Mouse (Mus musculus) brain, embryonic 14.5 days (tissue): ENCODE measurements around the gene Mrpl48. TPM values are rescaled to one million over a fixed set of nuclear protein-coding genes. Genes with fewer than 3 reads are reported as not detected.
A peak's percentile ranks its signal among the peaks of the same experiment; 100 is the strongest.

Experiments
- DNase-seq: peaks from one replicate; pipeline ENCODE4 v3.0.0-alpha.2; 2011; ENCODE audit warnings: low read depth
- CTCF ChIP-seq: fragments of 200-500 bp; IDR thresholded peaks from 2 replicates; pipeline ENCODE4 v1.5.1; 2012; ENCODE audit warnings: inconsistent platforms, mild to moderate bottlenecking, moderate library complexity, borderline replicate concordance; ENCODE audit not compliant: insufficient read depth, insufficient read length; ENCODE audit errors: extremely low read depth
- POLR2A ChIP-seq: fragments of 200-500 bp; IDR thresholded peaks from 2 replicates; pipeline ENCODE4 v1.6.1; 2012; ENCODE audit warnings: mild to moderate bottlenecking, inconsistent platforms, borderline replicate concordance; ENCODE audit not compliant: poor library complexity, insufficient read depth, insufficient read length, severe bottlenecking; ENCODE audit errors: extremely low read depth
- polyA plus RNA-seq: library from polyadenylated mRNA; depleted of rRNA; stranded (reverse); fragments of >200 nt; gene quantifications from 2 replicates; pipeline ENCODE4 v1.2.3, GENCODE M21; 2012

Mrpl48 gene
- polyA plus RNA-seq, 1 experiment, result 41.1 TPM

- TF ChIP-seq POLR2A (no peak), CTCF (peak; percentile 29; the same call in 1 of the 2 replicates)
- peak; percentile 67 for DNase-seq
Measured at GRCm38 (mm10) chr7:100550338-100551007, 57.6 kb downstream of the Mrpl48 start.

GRCm38 (mm10) chr7:100549796-100550195 is 58.3 kb downstream of the Mrpl48 start:
- no peak for TF ChIP-seq CTCF
- TF ChIP-seq POLR2A, result no peak
- no peak for DNase-seq

- no peak for TF ChIP-seq CTCF
- no peak for TF ChIP-seq POLR2A
- no peak for DNase-seq
Measured at GRCm38 (mm10) chr7:100547631-100548030, 60.5 kb downstream of the Mrpl48 start.

GRCm38 (mm10) chr7:100544437-100544836 is 63.7 kb downstream of the Mrpl48 start:
- no peak for DNase-seq
- no peak for TF ChIP-seq POLR2A
- no peak for TF ChIP-seq CTCF

GRCm38 (mm10) chr7:100539516-100539915 is 68.6 kb downstream of the Mrpl48 start:
- TF ChIP-seq CTCF (no peak), POLR2A (no peak)

GRCm38 (mm10) chr7:100537519-100537902 is 70.6 kb downstream of the Mrpl48 start:
- TF ChIP-seq POLR2A, result no peak
- no peak for TF ChIP-seq CTCF
- DNase-seq, result no peak

More at GRCm38 (mm10) chr7:100539516-100539915, 68.6 kb downstream of the Mrpl48 start:
- no peak for DNase-seq

GRCm38 (mm10) chr7:100536804-100537518 is 71.1 kb downstream of the Mrpl48 start, which contains the start of gene Coa4:
Coa4 (plus strand) TSS chr7:100537071.
- TF ChIP-seq CTCF (no peak), POLR2A (peak; percentile 44; the same call in 1 of the 2 replicates)
- DNase-seq, result peak; percentile 98

GRCm38 (mm10) chr7:100535831-100536230 is 72.3 kb downstream of the Mrpl48 start:
- no peak for DNase-seq
- no peak for TF ChIP-seq POLR2A
- TF ChIP-seq CTCF, result no peak

- TF ChIP-seq POLR2A (no peak), CTCF (no peak)
- no peak for DNase-seq
Measured at GRCm38 (mm10) chr7:100534216-100534615, 73.9 kb downstream of the Mrpl48 start.

- DNase-seq, result no peak
- TF ChIP-seq CTCF (no peak), POLR2A (no peak)
Measured at GRCm38 (mm10) chr7:100533503-100533902, 74.6 kb downstream of the Mrpl48 start.

- TF ChIP-seq CTCF (no peak), POLR2A (no peak)
Measured at GRCm38 (mm10) chr7:100530766-100531165, 77.3 kb downstream of the Mrpl48 start.

GRCm38 (mm10) chr7:100524669-100525068 is 83.4 kb downstream of the Mrpl48 start:
- TF ChIP-seq CTCF (no peak), POLR2A (no peak)
- no peak for DNase-seq

More at GRCm38 (mm10) chr7:100530766-100531165, 77.3 kb downstream of the Mrpl48 start:
- no peak for DNase-seq

- DNase-seq, result no peak
- no peak for TF ChIP-seq POLR2A
- TF ChIP-seq CTCF, result no peak
Measured at GRCm38 (mm10) chr7:100522222-100522621, 85.9 kb downstream of the Mrpl48 start.
